Mouse (Mus musculus) megakaryocyte-erythroid progenitor cell, adult 5-6 weeks (primary cell): ENCODE measurements around the gene Klhl2. TPM values are rescaled to one million over a fixed set of nuclear protein-coding genes. Genes with fewer than 3 reads are reported as not detected.

ENCODE experiments used
- ATAC-seq: replicated peaks from 2 replicates; pipeline ENCODE4 v1.8.0; 2016; ENCODE audit warnings: mild to moderate bottlenecking, inconsistent platforms; ENCODE audit not compliant: severe bottlenecking, poor library complexity, low FRiP score, low TSS enrichment
- total RNA-seq, 2 experiments: library from RNA; stranded (forward) in 1 of 2; stranded (reverse) in 1 of 2; fragments of 200-1000, 215-1000 nt in 1 of 2; fragments of >200 nt in 1 of 2; fragmentation: Nextera tagmentation in 1 of 2; gene quantifications; 2 replicates each; pipeline ENCODE4 v1.2.3; 2014 to 2017

The Klhl2 gene
- total RNA-seq (2014; fragmentation: Nextera tagmentation) (5.5 and 6.1 TPM in 2 replicates), total RNA-seq (2017) (5.3 and 12.6 TPM in 2 replicates)

DNA sequence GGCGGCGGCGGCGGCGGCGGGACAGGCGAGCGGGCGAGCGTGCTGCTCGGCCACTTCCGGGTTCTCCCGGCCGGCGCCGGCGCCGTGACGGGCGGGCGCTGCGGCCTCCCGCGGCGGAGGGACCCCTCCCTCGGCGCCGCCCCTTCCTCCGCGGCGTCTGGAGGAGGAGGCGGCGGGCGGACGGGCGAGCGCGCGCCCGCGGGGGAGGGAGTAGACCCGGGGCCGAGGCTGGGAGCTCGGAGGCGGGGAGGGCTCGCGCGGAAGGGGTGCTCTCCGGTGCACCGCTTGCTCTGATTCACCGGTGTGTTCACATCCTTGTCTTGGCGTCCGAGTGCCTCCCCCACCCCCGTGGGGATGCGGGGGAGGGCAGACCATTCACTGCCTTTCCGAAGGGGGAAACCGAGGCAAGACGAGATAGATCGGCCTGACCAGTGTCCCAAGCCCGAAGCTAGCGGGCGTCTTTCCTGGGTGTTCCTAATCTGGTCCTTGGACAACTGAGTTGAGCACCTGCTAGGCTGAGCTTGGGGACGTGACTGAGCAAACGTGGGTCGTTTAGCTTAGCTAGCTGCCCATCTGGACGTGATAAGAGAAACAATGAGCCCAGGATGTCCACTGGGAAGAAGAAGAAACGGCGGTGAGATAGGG lies at the start of gene Klhl2:
Gene Klhl2 (minus strand): TSS at position 121 of the 645 bp plus-strand sequence.
- ATAC-seq = peak; percentile 75

DNA sequence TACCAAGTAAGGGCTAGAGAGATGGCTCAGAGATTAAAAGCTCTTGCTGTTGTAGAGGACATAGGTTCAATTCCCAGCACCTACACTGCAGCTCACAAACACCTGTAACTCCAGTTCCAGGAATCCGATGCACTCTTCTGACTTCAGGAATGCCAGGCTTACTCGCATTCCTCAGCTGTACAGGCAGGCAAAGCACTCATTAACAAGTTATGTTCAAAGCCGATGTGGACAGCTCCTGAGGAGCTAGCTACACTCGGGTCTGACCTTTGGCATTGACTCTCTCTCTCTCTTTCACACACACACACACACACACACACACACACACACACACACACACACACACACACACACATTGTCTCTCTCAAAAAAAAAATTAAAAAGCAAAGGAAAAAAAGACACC lies 48.9 kb upstream of the Klhl2 start:
- no peak for ATAC-seq

DNA sequence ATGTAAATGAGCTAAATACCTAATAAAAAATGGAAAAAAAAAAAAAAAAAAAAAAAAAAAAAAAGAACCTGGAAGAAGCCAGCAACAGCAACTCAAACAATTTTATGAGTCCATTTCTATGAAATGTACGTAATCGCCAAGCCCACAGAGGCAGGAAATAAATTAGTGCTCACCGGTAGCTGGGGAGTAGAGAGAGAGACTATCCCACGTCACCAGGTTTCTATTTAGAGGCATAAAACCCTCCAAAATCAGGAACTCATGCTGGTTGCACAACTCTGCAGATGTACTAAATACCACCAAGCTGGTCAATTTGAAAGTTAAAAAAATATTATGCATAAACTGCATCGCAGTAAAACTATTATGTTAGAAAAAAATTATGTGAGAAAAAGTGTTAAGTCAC lies 46.9 kb upstream of the Klhl2 start:
- ATAC-seq = no peak

DNA sequence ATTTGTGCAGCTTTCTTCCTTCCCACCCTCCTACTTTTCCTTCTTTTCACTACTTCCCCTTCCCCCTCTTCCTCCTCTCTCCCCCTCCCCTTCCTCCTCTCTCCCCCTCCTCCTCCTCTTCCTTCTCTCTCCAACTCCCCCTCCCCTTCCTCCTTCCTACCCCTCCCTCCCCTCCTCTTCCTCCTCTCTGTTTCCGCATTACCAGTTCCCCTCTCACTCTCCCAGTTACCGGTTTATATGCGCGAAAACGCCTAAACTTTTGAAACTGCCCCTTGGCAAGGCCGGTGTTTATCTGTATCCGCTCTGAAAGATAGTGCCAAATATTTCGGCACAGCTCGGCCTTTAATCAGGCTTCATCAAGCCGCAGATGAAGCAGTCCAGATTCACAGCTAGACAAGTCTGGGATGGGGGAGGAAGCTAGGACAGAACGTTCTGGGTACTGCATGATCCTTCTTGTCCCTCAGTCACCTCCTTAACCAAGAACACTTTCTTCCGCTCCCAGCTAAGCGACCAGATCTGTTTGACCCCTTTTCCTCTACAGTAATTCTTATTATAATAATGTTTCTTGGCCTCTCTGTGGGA lies 30.9 kb upstream of the Klhl2 start:
- ATAC-seq = no peak

DNA sequence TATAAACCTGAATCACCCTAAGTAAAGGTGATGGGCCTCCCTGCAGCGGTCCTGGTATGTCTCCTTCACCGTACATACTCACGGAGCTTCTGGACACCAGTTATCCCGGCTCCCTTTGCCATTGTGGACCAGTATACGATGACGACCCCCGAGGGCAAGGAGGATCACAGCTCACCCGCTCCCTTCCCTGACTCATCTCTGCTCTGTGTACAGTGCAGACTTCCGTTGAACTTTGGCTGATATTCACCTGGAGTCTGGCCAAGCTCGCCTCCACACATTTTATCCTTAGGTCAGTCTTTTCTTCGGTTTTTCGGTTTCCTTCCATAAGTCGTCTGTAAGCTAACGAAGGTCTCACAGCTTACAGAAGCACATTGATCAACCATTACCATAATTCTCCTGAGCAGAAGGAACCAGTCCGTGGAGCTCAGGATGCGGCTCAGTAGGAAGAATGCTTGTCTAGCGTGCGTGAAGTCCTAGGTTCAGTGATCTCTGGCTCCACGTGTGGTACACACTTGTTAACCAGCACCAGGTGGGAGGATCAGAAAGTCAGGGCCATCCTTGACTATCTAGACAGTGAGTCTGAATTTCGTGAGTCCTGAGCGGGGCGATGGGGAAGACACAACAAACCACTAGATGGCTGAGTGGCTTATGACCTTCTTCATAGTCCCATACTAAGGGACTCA lies 28.0 kb upstream of the Klhl2 start:
- no peak for ATAC-seq

DNA sequence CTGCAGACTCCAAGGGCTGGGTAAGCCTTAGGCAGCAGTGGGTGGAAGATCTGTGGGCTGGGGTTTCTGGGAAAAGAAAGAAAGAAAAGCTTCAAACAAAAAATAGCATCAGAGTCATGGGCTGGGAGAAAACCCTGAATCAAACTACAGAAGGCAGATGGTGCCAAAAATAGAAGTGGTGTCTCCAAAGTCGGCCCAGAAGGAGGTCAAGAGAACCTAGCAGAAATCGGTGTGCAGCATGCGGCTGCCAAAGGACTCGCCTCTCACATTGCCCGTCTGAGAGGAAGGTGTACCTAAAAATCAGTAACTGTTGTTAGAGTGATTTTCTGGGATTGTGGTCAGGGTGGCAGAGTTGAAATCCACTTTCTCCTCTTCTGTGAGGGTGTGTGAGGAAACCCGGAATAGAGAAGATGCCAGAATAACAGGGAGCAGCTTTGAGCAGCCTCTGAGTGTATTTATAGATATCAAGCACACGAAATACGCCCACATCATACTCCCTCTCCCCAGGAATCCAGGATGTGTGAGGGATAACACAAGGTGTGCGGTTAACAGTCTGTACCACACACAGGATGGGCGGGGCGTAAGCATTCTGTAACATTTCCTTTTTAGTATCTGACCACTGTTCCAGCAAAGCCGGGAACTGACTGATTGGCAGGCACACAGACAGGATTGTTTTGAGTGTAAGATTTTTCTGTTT lies 21.8 kb upstream of the Klhl2 start:
- peak; percentile 30; the same call in 1 of the 2 replicates for ATAC-seq

DNA sequence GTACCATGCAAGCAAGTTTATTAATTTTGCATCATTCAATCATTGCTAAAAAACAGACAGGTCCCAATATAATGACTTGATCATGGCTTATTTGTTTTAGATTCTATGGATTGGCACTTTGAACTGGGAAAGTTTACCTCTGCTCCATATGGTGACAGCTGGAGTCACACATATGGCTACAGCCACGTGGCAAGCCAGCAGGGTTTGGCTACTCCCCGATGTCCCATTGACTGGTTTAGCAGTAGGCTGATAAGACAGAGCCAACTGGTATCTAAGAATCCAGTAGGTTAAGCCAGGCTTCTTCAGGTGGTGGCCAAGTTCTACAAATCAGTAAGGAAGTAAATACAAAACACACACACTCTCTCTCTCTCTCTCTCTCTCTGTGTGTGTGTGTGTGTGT lies 20.4 kb upstream of the Klhl2 start:
- ATAC-seq = no peak

DNA sequence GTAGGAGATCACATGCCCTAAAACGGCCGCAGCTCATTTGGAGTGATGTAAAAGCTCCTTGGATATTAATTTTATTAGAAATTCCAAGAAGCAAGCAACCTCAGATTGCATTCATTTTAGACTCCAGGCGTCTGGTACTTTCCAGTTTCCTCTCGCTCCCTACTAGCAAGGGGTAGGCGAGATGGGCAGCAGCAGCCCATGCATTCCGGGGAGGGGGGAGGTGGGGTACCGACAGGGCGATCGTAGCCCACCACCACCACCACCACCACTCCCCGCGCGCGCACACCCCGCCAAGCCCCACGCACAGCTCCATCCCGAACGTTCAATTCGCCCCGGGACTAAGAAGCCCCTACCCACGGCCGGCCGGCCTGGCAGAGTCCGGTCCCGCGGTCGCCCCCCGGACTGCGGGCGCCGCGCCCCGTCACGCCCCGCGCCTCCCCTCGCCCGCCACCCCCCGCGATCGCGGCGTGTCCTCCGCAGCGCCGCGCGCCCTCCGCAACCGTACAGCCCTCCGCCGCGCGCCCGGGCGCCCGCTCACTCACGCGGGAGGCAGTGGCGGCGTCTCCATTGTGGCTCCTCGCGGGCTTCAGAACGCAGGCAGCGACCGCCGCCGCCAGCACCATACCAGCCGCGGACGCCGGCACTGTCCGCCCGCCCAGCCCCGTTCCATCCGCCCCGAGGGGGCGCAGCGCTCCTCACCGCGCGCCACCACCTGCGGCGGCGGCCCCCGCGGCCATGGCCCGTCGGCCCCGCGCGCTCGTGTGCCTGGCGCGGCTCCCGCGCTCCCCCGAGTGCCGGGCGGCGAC lies 523 bp downstream of the Klhl2 start:
- peak; percentile 51 for ATAC-seq

DNA sequence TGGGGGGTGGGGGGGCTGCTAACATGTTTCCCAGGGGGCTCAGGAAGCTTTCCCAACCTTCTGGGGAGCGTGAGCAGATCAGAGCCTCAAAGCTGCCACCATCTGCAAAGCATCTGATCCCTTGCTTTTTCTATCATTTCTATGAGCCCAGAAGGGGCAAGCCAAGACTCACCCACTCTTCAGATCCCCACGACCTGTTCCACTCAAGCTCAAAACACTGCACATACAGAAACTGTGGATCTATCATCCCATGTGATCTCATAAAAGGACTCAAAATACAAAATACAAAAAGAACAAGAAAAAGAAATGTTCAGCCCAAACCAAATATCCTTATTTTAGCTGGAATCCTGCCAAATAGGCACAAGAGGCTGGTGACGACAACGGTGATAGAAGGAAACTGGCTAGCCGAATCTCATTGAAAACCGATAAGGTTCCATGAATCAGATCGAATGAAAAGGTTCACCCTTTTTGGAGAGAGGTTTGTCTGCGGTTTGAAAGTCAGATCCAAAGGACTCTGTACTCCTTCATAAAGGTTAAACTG lies 1.5 kb downstream of the Klhl2 start:
- ATAC-seq = no peak

DNA sequence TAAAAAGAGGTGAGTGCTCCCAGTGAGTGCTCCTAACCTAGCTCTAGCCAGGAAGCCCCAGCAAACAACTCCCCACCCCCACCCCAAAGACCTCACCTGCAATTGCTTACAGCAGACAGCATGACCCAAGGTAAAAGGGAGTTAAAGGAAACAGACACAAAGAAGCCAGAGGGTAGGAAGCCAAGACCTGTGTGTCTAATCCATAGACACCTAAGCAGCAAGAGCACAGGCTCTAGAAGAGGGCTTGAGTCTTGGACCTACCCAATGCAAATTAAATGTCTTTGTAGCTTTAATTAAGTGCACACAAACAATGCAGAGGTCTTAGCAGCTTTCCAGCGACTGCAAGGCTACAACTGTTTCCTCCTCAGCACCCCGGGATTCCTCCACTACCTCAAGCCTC lies 2.2 kb downstream of the Klhl2 start:
- ATAC-seq = no peak

DNA sequence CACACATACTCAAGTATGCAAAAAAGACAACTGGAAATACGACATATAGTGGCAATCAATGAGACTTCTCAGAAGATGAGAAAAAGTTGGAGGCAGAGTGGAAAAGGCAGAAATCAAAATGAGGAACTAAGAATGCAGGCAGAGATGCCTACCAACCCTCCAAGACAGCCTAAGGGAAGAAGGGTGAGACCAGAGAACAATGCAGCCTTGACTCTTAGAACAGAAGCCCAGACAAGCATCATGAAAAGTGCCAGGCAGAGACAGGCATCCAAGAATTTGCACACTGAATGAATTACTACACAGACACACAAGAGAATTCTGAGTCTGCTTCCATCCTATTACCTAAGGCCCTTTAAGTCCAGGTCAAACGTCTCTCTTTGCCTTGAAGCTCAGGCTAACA lies 2.6 kb downstream of the Klhl2 start:
- no peak for ATAC-seq

DNA sequence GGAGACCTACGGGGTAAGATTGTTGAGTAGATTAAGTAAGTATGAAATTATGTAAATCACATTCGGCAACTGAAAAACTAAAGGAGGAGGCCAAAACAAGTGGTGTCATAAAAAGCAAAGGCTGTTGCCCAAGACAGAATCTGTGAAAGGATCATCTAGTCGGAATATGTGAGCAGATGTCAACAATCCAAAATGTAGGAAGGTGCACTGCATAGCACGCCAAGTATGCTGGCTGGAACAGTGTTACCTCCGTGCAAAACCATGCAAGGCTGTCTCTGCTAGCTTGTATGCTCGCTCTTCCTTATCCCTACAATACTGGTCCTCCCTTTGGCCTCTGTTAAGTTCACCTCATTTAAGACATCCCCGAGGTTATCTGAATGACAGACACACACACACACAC lies 4.5 kb downstream of the Klhl2 start:
- ATAC-seq = no peak

DNA sequence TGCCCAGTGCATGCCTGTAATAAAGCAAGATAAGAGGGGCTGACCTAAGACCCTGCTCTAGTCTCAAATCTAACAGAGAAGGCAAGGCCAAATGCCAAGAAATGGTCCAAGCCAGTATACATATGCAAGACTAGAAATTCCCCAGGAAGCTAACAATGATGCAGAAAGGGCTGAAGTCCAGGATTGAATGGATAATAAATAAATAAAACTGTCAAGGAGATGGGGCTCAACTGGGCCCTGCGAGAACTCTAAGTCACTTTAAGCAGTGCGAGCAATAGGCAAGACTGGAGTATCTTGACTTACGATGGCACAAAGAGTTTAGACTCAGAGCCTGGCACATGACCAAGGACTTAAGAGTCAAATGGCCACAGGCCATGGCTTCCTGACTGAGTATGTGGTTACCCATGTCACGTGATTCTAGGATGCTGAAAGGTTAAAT lies 5.8 kb downstream of the Klhl2 start:
- no peak for ATAC-seq

DNA sequence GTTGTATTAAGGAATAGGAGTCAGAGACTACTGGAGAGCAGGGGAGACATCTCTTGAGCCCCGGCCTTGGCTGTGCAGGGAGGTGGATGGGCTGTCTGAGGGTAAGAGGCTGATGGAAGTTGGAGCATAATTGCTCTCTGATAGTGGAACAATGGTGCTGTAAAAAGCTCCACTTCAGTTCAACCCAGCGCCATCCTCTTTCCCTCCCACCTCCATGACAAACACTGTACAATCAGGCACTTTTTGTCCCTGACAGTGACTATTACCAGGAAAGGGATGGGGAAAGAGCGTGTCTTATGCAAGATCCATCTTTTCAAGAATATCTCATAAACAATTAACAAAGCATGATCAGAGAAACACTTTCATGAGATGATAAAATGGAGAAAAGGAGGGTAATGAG lies 6.6 kb downstream of the Klhl2 start:
- no peak for ATAC-seq

DNA sequence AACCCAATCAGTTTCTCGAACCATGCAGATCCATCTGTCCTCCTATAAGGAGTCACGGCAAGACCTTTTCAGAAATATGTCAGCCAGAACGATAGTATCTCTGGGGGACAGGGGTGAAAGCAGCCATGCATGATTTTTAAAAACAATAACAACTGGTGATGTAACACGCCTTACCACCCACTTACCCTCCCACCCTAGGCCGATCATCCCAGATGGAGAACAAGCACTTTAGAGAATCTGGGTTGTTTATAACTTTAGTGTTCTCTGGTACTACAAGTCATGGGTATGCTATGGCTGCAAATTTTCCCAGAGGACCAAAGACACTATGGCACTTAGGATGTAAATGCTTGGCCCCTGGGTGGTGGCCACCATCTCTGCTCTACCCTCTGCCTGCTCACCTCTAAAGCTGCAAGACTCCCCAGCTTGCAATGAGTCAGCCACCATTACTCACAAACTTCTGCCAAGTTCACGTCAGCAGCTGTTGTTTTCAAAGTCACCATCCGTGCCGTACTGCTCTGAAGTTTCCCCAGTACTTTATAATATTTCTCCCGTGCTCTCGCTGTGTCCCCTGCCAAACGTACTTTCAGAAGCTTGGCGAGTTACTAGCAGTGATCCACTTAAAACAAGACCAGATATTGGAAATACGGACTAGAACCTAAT lies 7.9 kb downstream of the Klhl2 start:
- no peak for ATAC-seq

DNA sequence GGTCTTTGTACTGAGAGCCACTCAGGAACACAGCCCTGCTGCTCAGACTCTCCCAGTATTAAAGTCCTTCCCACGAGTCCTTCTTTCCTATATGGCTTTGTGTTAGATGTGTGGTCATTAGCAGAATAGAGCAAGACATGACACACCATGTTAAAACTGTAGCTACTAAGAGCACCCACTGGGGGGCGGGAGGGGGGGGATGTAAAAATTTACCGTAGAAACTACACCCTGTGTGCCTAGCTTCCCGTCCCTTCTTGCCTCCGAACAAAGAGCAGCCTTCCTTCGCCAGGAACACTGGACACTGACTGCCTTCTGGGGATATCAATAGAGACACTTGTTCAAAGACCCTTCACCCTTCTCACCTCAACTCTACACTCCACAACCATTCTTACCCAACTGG lies 10.2 kb downstream of the Klhl2 start:
- ATAC-seq = no peak

DNA sequence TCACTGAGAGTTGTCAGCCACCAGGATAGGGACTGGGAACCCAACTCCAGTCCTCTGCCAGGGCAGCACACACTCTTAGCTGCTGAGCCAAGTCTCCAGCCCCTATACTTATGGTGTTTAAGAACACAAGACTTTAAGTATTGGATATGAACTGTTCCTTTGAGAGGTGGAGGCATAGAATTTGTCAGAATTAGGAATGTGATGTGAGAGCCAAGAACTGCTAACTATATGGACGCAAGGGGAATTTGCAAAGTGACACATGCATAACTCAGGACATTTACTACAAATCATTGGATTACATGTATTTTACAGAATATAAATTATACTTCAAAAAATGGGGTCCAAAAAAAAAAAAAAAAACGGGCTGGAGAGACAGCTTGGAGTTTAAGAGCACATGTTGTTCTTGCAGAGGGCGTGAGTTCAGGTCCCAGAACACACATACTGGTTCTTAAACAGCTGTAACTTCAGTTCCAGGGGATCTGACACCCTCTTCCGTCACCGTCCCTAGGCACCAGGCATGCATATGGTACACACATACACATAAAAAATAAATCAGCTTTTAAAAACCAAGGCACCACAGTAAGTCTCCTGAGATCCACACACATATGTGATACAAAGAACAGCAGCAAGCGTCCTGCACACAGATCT lies 14.2 kb downstream of the Klhl2 start:
- no peak for ATAC-seq
